Mouse (Mus musculus): ENCODE measurements around the gene Nupr1. TPM values are rescaled to one million over a fixed set of nuclear protein-coding genes. Genes with fewer than 3 reads are reported as not detected.

Gene Nupr1
- polyA plus RNA-seq, 1 experiment from 2014 or later, result 12.4 TPM

DNA sequence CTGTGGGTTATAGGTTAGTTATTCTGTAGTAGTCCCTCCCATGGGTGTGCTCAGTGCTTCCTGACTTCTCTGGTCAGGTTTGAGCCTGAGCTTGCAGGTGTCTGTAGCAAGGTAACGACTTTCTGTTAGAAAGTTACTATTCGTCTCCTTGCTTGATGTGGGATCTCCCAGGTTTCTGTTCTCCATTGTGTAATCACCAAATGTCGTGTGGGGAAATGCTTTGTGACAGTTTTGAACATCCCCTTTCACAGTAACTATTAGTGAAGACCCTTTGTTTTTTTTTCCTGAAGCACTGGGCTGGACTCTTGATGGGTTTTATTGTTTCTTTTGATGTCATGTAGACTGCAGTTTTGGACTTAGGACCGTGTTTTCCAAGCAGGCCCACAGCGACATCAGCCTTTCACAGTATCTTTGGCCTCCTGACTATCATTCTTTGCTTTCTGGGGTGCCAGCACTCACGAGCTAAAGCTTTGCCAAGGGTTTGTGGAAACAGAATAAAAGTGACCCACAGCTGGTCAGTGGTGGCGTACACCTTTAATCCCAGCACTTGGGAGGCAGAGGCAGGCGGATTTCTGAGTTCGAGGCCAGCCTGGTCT lies 36.9 kb upstream of the Nupr1 start:
- Histone ChIP-seq H3K27ac (no peak overlapping the region), H3K36me3 (replicated peaks; ENCODE audit: control insufficient read depth, insufficient read depth) (peaks cover 55% of the 10 kb centered on the region), H3K4me3 (replicated peaks; ENCODE audit: low read length) (no peak overlapping the region), H3K4me2 (replicated peaks) (no peak overlapping the region), H3K4me1 (replicated peaks; ENCODE audit: control insufficient read depth, insufficient read depth, low read length) (no peaks in the 10 kb centered on the region), H3K9me3 (ENCODE audit: control insufficient read depth, low read length) (no peaks in the 10 kb centered on the region), H3K9ac (no peak overlapping the region), H3K27me3 (ENCODE audit: control insufficient read depth, insufficient read depth, low read length) (no peaks in the 10 kb centered on the region)
- ATAC-seq (ENCODE audit: low FRiP score) (no peak), DNase-seq (ENCODE audit: low spot score) (no peak)
- WGBS, result 90% methylated on average over 9 of the region's 9 CpGs

DNA sequence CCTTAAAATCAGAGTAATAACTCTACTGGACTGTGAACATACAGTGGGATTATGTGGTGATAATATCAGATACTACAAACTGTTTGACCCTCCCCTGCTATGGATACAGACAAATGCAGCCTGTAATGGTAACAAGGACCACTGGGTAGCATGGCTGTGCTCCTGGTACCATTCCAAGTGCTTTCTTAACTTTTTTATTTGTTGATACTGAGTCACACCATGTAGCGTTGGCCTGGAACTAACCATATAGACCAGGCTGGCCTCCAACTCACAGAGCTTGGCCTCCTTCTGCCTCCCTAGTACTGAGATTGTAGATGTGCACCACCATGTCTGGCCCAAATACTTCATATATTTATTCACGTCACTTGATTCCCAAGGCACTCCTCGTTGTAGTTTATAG lies 34.6 kb upstream of the Nupr1 start:
- H3K4me3 ChIP-seq (replicated peaks; ENCODE audit: low read length), result no peak overlapping the region
- H3K36me3 ChIP-seq (replicated peaks; ENCODE audit: control insufficient read depth, insufficient read depth), result peaks cover 53% of the 10 kb centered on the region
- no peak overlapping the region for H3K27ac ChIP-seq
- ATAC-seq (ENCODE audit: low FRiP score) (no peak), DNase-seq (ENCODE audit: low spot score) (no peak)
- H3K4me1 ChIP-seq (replicated peaks; ENCODE audit: control insufficient read depth, insufficient read depth, low read length), result no peaks in the 10 kb centered on the region
- H3K4me2 ChIP-seq (replicated peaks), result no peak overlapping the region
- 94% methylated on average over 3 of the region's 3 CpGs for WGBS
- no peak overlapping the region for H3K9ac ChIP-seq
- no peaks in the 10 kb centered on the region for H3K27me3 ChIP-seq (ENCODE audit: control insufficient read depth, insufficient read depth, low read length)
- no peaks in the 10 kb centered on the region for H3K9me3 ChIP-seq (ENCODE audit: control insufficient read depth, low read length)

DNA sequence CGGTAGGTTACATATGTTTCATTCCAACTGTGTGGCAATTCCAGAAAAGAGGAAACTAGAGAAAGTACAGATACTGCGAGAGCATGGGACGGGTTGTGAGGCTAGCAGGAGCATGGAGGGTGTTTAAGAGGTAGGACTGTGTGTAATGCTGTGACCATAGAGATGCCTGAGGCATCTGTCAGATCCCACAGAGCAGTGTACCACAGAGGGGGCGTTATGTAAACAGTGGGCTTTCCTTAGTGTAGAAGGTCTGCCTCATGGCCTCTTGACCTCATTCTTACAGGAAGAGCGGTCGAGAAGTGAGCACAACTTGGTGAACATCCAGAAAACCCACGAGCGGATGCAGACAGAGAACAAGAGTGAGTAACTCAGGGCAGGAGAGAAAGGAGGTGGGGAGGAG lies 33.0 kb upstream of the Nupr1 start:
- Histone ChIP-seq H3K9me3 (ENCODE audit: control insufficient read depth, low read length) (no peaks in the 10 kb centered on the region), H3K27me3 (ENCODE audit: control insufficient read depth, insufficient read depth, low read length) (no peaks in the 10 kb centered on the region), H3K27ac (no peak overlapping the region), H3K9ac (no peak overlapping the region), H3K4me1 (replicated peaks; ENCODE audit: control insufficient read depth, insufficient read depth, low read length) (no peaks in the 10 kb centered on the region), H3K36me3 (replicated peaks; ENCODE audit: control insufficient read depth, insufficient read depth) (peaks cover 47% of the 10 kb centered on the region), H3K4me2 (replicated peaks) (no peak overlapping the region), H3K4me3 (replicated peaks; ENCODE audit: low read length) (no peak overlapping the region)
- 79% methylated on average over 8 of the region's 8 CpGs for WGBS
- DNase-seq (ENCODE audit: low spot score), result no peak
- no peak for ATAC-seq (ENCODE audit: low FRiP score)

DNA sequence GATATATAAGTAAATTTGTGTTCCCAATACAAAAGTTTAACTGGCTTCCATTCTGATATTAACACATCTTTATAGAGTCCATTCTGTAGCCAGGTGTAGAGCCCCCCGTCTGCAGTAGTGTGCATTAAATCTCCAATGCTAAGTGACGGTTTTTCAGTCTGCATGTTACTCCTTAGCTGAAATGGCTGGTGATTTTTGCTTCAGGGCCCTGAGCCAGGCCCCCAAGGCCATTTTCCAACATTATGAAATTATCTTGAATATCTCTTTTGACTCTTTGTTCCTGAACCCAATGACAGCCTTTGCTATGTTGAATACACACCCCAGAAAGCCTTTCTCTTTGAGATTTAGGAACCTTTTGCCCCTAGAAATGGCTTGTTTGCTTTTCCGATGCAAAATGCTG lies 29.1 kb upstream of the Nupr1 start:
- no peak overlapping the region for H3K9ac ChIP-seq
- no peaks in the 10 kb centered on the region for H3K27me3 ChIP-seq (ENCODE audit: control insufficient read depth, insufficient read depth, low read length)
- 89% methylated on average over 3 of the region's 3 CpGs for WGBS
- no peak overlapping the region for H3K4me3 ChIP-seq (replicated peaks; ENCODE audit: low read length)
- ATAC-seq (ENCODE audit: low FRiP score), result no peak
- H3K9me3 ChIP-seq (ENCODE audit: control insufficient read depth, low read length), result no peaks in the 10 kb centered on the region
- H3K27ac ChIP-seq, result no peak overlapping the region
- H3K36me3 ChIP-seq (replicated peaks; ENCODE audit: control insufficient read depth, insufficient read depth), result peaks cover 33% of the 10 kb centered on the region
- DNase-seq (ENCODE audit: low spot score), result no peak
- no peak overlapping the region for H3K4me2 ChIP-seq (replicated peaks)
- H3K4me1 ChIP-seq (replicated peaks; ENCODE audit: control insufficient read depth, insufficient read depth, low read length), result no peaks in the 10 kb centered on the region

DNA sequence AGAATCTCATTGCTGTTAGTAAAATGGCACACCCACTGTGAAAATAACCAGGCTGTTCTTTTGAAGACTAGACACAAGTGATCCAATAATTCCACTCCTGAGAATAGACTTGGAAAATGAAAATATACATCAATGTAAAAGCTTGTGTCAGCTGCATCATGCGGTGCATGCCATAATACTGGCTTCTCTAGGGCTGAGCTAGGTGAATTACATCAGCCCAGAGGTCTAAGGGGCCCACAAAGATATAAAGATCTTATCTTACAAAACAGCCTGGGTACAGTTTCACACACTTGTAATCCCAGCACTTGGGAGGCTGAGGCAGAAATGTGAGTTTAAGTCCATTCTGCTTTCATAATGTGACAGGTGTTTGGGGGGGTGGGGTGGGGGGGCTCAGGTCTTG lies 26.9 kb upstream of the Nupr1 start:
- H3K4me2 ChIP-seq (replicated peaks), result no peak overlapping the region
- H3K27me3 ChIP-seq (ENCODE audit: control insufficient read depth, insufficient read depth, low read length), result no peaks in the 10 kb centered on the region
- WGBS, result 87% methylated on average over 1 of the region's 1 CpGs
- H3K27ac ChIP-seq, result no peak overlapping the region
- no peak for ATAC-seq (ENCODE audit: low FRiP score)
- H3K4me1 ChIP-seq (replicated peaks; ENCODE audit: control insufficient read depth, insufficient read depth, low read length), result no peaks in the 10 kb centered on the region
- H3K4me3 ChIP-seq (replicated peaks; ENCODE audit: low read length), result no peak overlapping the region
- no peak for DNase-seq (ENCODE audit: low spot score)
- H3K9me3 ChIP-seq (ENCODE audit: control insufficient read depth, low read length), result no peaks in the 10 kb centered on the region
- no peak overlapping the region for H3K9ac ChIP-seq
- H3K36me3 ChIP-seq (replicated peaks; ENCODE audit: control insufficient read depth, insufficient read depth), result peaks cover 13% of the 10 kb centered on the region; the same call in 1 of the 2 replicates

DNA sequence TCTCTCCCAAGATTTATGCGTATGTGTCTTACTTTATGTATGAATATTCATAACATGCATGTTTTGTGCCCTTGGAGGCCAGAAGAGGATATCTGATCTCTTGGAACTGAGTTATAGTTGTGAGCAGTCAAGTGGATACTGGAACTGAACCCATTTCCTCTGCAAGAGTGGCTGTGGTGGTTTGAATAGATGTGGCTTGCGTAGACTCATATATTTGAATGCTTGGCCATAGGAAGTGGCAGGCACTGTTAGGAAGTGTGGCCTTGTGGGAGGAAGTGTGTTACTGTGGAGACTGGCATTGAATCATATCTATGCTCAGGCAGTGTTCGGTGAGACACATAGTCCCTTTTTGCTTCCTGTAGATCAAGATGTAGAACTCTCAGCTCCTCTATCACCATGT lies 25.0 kb upstream of the Nupr1 start:
- Histone ChIP-seq H3K4me1 (replicated peaks; ENCODE audit: control insufficient read depth, insufficient read depth, low read length) (no peaks in the 10 kb centered on the region), H3K4me2 (replicated peaks) (no peak overlapping the region), H3K4me3 (replicated peaks; ENCODE audit: low read length) (no peak overlapping the region), H3K27me3 (ENCODE audit: control insufficient read depth, insufficient read depth, low read length) (no peaks in the 10 kb centered on the region), H3K27ac (no peak overlapping the region), H3K9ac (no peak overlapping the region), H3K36me3 (replicated peaks; ENCODE audit: control insufficient read depth, insufficient read depth) (no peaks in the 10 kb centered on the region), H3K9me3 (ENCODE audit: control insufficient read depth, low read length) (no peaks in the 10 kb centered on the region)
- ATAC-seq (ENCODE audit: low FRiP score) (no peak), DNase-seq (ENCODE audit: low spot score) (no peak)
- 91% methylated on average over 3 of the region's 3 CpGs for WGBS

DNA sequence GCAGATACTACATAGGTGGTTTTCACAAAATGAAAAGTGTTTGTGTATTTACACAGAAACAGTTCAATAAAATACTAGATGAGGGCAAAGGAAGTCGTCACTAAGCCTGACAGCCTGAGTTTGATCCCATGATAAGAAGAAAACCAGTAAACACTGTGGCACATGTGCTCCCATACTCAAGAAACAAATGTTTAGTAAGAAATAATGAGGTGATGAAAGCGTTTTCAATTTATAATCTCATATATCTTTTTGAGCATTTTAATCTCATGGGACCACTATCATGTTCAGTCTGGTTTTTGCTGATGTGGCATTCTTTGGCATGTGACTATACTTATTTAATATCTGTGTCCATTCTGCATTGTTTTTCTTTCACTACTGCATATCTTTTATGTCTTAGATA lies 23.3 kb upstream of the Nupr1 start:
- no peak overlapping the region for H3K27ac ChIP-seq
- ATAC-seq (ENCODE audit: low FRiP score) (no peak), DNase-seq (ENCODE audit: low spot score) (no peak)
- no peaks in the 10 kb centered on the region for H3K9me3 ChIP-seq (ENCODE audit: control insufficient read depth, low read length)
- H3K36me3 ChIP-seq (replicated peaks; ENCODE audit: control insufficient read depth, insufficient read depth), result no peaks in the 10 kb centered on the region
- no peak overlapping the region for H3K9ac ChIP-seq
- peaks cover 5% of the 10 kb centered on the region; the same call in 1 of the 2 replicates for H3K4me1 ChIP-seq (replicated peaks; ENCODE audit: control insufficient read depth, insufficient read depth, low read length)
- H3K4me2 ChIP-seq (replicated peaks), result no peak overlapping the region
- no peaks in the 10 kb centered on the region for H3K27me3 ChIP-seq (ENCODE audit: control insufficient read depth, insufficient read depth, low read length)
- WGBS, result 84% methylated on average over 2 of the region's 2 CpGs
- H3K4me3 ChIP-seq (replicated peaks; ENCODE audit: low read length), result no peak overlapping the region

DNA sequence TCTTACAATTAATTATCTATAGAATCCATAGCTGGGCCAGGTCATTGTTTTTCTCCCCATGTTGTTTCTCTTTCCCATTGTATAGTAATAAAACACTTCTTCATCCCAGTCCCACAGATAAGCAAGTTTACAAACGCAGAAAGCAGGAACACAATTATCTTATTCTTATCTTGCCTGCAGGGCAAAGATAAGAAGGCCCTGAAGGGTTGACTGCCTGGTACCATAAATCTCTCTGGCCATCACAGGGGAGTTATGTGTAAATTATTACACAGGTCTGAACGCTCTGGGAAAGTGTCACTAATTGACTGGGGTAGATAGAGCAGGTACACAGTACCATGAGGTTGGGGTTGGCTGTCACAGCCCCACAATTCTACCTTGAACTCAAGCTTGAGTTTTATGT lies 20.2 kb upstream of the Nupr1 start:
- Histone ChIP-seq H3K27ac (no peak overlapping the region), H3K9me3 (ENCODE audit: control insufficient read depth, low read length) (no peaks in the 10 kb centered on the region), H3K4me2 (replicated peaks) (no peak overlapping the region), H3K4me3 (replicated peaks; ENCODE audit: low read length) (no peak overlapping the region), H3K4me1 (replicated peaks; ENCODE audit: control insufficient read depth, insufficient read depth, low read length) (peaks cover 5% of the 10 kb centered on the region; the same call in 1 of the 2 replicates), H3K27me3 (ENCODE audit: control insufficient read depth, insufficient read depth, low read length) (no peaks in the 10 kb centered on the region), H3K9ac (no peak overlapping the region), H3K36me3 (replicated peaks; ENCODE audit: control insufficient read depth, insufficient read depth) (no peaks in the 10 kb centered on the region)
- WGBS, result 92% methylated on average over 2 of the region's 2 CpGs
- ATAC-seq (ENCODE audit: low FRiP score), result no peak
- DNase-seq (ENCODE audit: low spot score), result no peak

DNA sequence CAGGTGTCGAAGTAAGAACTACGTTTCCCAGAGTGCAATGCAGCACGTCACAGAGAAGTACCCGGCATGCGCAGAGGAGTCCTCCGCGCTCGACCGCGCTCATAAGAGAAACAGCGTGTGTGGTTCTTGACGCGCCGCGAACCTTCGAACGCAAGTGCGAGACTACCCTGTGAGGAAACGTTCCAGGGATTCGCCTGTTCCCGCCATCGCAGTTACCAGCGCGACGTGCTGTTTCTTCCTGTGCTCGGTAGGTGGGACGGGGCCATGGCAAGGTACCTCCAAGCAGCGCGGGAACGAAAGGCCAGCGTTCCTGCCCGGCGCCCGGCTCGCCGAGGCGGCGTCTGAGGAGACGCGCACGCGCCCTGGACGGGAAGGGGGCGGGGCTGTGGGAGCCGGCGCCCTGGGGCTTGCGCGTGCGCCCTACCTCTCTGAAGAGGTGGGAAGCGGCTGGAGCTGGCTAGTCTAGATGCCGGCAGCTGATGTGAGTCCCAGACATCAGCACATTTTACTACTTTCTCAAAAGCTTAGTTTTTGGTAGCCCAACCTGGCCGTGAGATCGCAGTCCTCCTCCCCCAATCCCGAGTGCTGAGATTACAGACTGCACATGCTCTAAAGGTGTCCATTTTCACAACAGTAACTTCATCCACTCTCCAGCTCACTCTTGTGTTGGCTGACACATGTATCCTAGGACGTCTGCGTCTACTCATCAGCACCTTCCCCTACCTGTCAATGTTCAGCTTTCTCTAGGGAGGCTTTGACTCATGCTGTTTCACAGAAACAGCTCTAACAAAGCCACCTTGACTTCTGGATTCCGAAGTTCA lies 18.8 kb upstream of the Nupr1 start, which contains the start of gene Sgf29:
Sgf29 (plus strand) TSS at position 79 of the 821 bp plus-strand sequence.
- no peaks in the 10 kb centered on the region for H3K9me3 ChIP-seq (ENCODE audit: control insufficient read depth, low read length)
- 1% methylated on average over 57 of the region's 57 CpGs for WGBS
- DNase-seq (ENCODE audit: low spot score), result peak; percentile 94

More for the DNA sequence above, 18.8 kb upstream of the Nupr1 start, which contains the start of gene Sgf29:
- peak within 1 kb of the TSS; percentile 65 for H3K4me2 ChIP-seq (replicated peaks)
- peak within 1 kb of the TSS; percentile 84 for H3K27ac ChIP-seq
- H3K27me3 ChIP-seq (ENCODE audit: control insufficient read depth, insufficient read depth, low read length), result no peaks in the 10 kb centered on the region
- H3K4me1 ChIP-seq (replicated peaks; ENCODE audit: control insufficient read depth, insufficient read depth, low read length), result peaks cover 5% of the 10 kb centered on the region; the same call in 1 of the 2 replicates
- H3K4me3 ChIP-seq (replicated peaks; ENCODE audit: low read length), result peak within 1 kb of the TSS; percentile 39
- peak; percentile 98 for ATAC-seq (ENCODE audit: low FRiP score)
- H3K9ac ChIP-seq, result peak within 1 kb of the TSS; percentile 51
- no peaks in the 10 kb centered on the region for H3K36me3 ChIP-seq (replicated peaks; ENCODE audit: control insufficient read depth, insufficient read depth)

Measured in hindbrain, embryonic 14.5 days (tissue).